Mouse (Mus musculus) forebrain, embryonic 10.5 days (tissue): ENCODE results near the gene Wapl. TPM values are rescaled to one million over a fixed set of nuclear protein-coding genes. Genes with fewer than 3 reads are reported as not detected.

Source experiments
- DNase-seq: peaks from one replicate; pipeline ENCODE4 v3.0.0-alpha.2; 2017; ENCODE audit warnings: low spot score; ENCODE audit errors: extremely low spot score
- H3K27ac ChIP-seq: fragments of 300-500 bp; sonication (generic); 2 replicates; pipeline ENCODE4 v1.5.1; 2016; ENCODE audit warnings: mild to moderate bottlenecking
- H3K27me3 ChIP-seq: fragments of 300-500 bp; sonication (generic); 2 replicates; pipeline ENCODE4 v1.6.1; 2016; ENCODE audit warnings: mild to moderate bottlenecking; ENCODE audit not compliant: poor library complexity, severe bottlenecking
- H3K36me3 ChIP-seq: fragments of 300-500 bp; sonication (generic); replicated peaks from 2 replicates; pipeline ENCODE4 v1.6.1; 2016; ENCODE audit warnings: mild to moderate bottlenecking, moderate library complexity
- H3K4me1 ChIP-seq: fragments of 300-500 bp; sonication (generic); 2 replicates; pipeline ENCODE4 v1.6.1; 2016
- H3K4me3 ChIP-seq: fragments of 300-500 bp; sonication (generic); 2 replicates; pipeline ENCODE4 v1.5.1; 2016; ENCODE audit warnings: mild to moderate bottlenecking, moderate library complexity
- H3K9me3 ChIP-seq: fragments of 300-500 bp; sonication (generic); 2 replicates; pipeline ENCODE4 v1.6.1; 2016; ENCODE audit warnings: mild to moderate bottlenecking, moderate library complexity
- WGBS: fragments of 180-500 bp; shearing (Covaris S2); methylation state at CpG from one replicate; pipeline ENCODE4 v1.1.7; 2016; 5-methylcytosine and 5-hydroxymethylcytosine counted together
- polyA plus RNA-seq: library from polyadenylated mRNA; unstranded; fragments of >200 nt; fragmentation: Nextera tagmentation; extraction: Ambion mirVana; gene quantifications from 2 replicates; pipeline ENCODE4 v1.2.1, GENCODE M21; 2016

Wapl gene
- polyA plus RNA-seq, 1 experiment from 2014 or later, result 25.7 TPM

DNA sequence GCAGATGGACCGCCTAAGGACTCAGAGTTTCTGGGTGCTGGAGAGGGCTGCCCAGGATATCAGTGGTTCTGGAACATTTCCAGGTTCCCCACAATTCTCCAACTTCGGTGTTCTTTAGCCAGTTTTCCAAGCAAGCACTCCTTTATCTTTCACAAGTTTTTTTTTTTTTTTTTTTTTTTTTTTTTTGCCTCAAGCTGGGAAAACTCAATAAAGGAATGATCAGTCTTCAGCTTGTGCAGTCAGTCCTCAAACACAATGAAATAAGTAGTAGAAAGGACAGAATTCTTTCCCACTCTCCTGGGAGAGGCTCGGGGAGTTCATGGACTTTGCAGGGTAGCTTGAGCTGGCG lies 11.3 kb upstream of the Wapl start:
- DNase-seq, result no peak
- Histone ChIP-seq H3K9me3 (no peaks in the 10 kb centered on the region; the same call in 1 of the 2 replicates), H3K4me3 (peak overlapping the region; percentile 62), H3K4me1 (peaks cover 16% of the 10 kb centered on the region), H3K27ac (peak overlapping the region; percentile 69), H3K27me3 (peaks cover 61% of the 10 kb centered on the region), H3K36me3 (no peaks in the 10 kb centered on the region)
- WGBS, result 19% methylated on average over 4 of the region's 4 CpGs

GRCm38 (mm10) chr14:34663381-34663780 lies 10.3 kb upstream of the Wapl start:
- no peak overlapping the region for H3K4me3 ChIP-seq
- no peak overlapping the region for H3K27ac ChIP-seq
- WGBS, result 79% methylated on average over 1 of the region's 1 CpGs
- DNase-seq, result no peak
- H3K36me3 ChIP-seq, result no peaks in the 10 kb centered on the region
- peaks cover 61% of the 10 kb centered on the region for H3K27me3 ChIP-seq
- no peaks in the 10 kb centered on the region; the same call in 1 of the 2 replicates for H3K9me3 ChIP-seq
- H3K4me1 ChIP-seq, result peaks cover 16% of the 10 kb centered on the region

DNA sequence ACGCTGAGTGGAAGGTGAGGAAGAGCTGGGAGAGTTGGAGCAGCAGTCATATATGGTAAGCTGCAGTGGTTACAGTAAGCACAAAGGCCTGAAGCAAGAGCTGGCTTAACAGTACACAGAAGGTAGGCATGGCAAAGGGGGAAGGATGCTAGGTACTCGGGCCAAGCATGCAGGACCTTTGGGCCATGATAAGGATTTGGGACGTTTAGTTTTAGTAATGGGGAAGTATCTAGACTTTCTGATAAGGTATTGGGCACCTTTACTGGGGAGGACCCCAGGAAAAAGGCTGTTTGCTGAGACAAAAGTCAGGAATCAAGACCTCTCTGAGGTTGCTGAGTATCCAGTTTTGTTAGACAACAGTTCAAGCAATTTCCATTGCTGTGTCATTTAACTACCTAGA lies 4.6 kb upstream of the Wapl start:
- 77% methylated on average over 3 of the region's 3 CpGs for WGBS
- Histone ChIP-seq H3K27ac (no peak overlapping the region), H3K4me3 (no peak overlapping the region), H3K9me3 (no peaks in the 10 kb centered on the region), H3K36me3 (no peaks in the 10 kb centered on the region), H3K4me1 (peaks cover 13% of the 10 kb centered on the region), H3K27me3 (peaks cover 5% of the 10 kb centered on the region)
- DNase-seq, result no peak

GRCm38 (mm10) chr14:34670256-34670655 lies 3.5 kb upstream of the Wapl start:
- Histone ChIP-seq H3K4me1 (peaks cover 21% of the 10 kb centered on the region), H3K27ac (no peak overlapping the region), H3K27me3 (no peaks in the 10 kb centered on the region), H3K36me3 (no peaks in the 10 kb centered on the region), H3K4me3 (no peak overlapping the region), H3K9me3 (no peaks in the 10 kb centered on the region)
- DNase-seq, result no peak
- WGBS, result 52% methylated on average over 2 of the region's 2 CpGs

GRCm38 (mm10) chr14:34674229-34674791 lies 582 bp downstream of the Wapl start:
- peaks cover 24% of the 10 kb centered on the region for H3K36me3 ChIP-seq
- peak overlapping the region; percentile 98 for H3K27ac ChIP-seq
- WGBS, result under 1% methylated on average over 52 of the region's 52 CpGs

GRCm38 (mm10) chr14:34674932-34675331 lies 1.2 kb downstream of the Wapl start:
- WGBS, result 43% methylated on average over 9 of the region's 9 CpGs
- H3K36me3 ChIP-seq, result peaks cover 27% of the 10 kb centered on the region
- no peaks in the 10 kb centered on the region for H3K9me3 ChIP-seq
- H3K27me3 ChIP-seq, result no peaks in the 10 kb centered on the region
- H3K4me3 ChIP-seq, result peak overlapping the region; percentile 98
- H3K4me1 ChIP-seq, result peaks cover 27% of the 10 kb centered on the region
- peak overlapping the region; percentile 98 for H3K27ac ChIP-seq
- DNase-seq, result no peak

More at GRCm38 (mm10) chr14:34674229-34674791, 582 bp downstream of the Wapl start:
- Histone ChIP-seq H3K27me3 (no peaks in the 10 kb centered on the region), H3K4me1 (peaks cover 27% of the 10 kb centered on the region), H3K9me3 (no peaks in the 10 kb centered on the region), H3K4me3 (peak overlapping the region; percentile 98)
- DNase-seq, result peak; percentile 40

GRCm38 (mm10) chr14:34675347-34675865 lies 1.7 kb downstream of the Wapl start:
- Histone ChIP-seq H3K4me3 (peak overlapping the region; percentile 98), H3K36me3 (peaks cover 32% of the 10 kb centered on the region), H3K27ac (no peak overlapping the region), H3K9me3 (no peaks in the 10 kb centered on the region), H3K4me1 (peaks cover 27% of the 10 kb centered on the region), H3K27me3 (no peaks in the 10 kb centered on the region)
- no peak for DNase-seq
- WGBS, result 87% methylated on average over 5 of the region's 5 CpGs

GRCm38 (mm10) chr14:34680815-34681214 lies 7.1 kb downstream of the Wapl start:
- no peak for DNase-seq
- Histone ChIP-seq H3K9me3 (no peaks in the 10 kb centered on the region), H3K27ac (no peak overlapping the region), H3K36me3 (peaks cover 78% of the 10 kb centered on the region), H3K27me3 (no peaks in the 10 kb centered on the region), H3K4me1 (0 out of 2 replicates have a peak, but pooled peaks cover 2% of the 10 kb centered on the region), H3K4me3 (no peak overlapping the region)
- WGBS, result 88% methylated on average over 2 of the region's 2 CpGs

DNA sequence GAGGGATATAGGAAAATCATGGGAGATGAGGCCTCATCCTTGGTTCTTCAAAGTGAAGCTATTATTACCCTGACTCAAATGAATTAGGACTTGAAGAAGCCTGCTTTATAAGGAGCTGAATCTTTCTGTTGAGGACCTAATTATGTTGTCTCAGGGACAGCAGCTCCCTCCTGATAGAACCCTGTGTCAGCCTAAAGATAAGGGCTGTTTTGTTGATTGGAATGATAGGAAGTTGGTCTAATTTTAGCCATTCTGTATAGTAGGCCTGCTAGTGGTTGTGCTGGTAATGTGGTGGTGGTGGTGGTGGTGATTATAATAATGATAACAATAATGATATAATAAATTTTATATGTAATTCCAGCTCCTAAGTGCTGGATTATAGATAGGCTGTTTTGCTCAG lies 11.3 kb downstream of the Wapl start:
- Histone ChIP-seq H3K4me3 (no peak overlapping the region), H3K4me1 (no peaks in the 10 kb centered on the region), H3K9me3 (no peaks in the 10 kb centered on the region), H3K27ac (no peak overlapping the region), H3K27me3 (no peaks in the 10 kb centered on the region), H3K36me3 (peaks cover 81% of the 10 kb centered on the region)
- no peak for DNase-seq

GRCm38 (mm10) chr14:34693970-34694369 lies 20.2 kb downstream of the Wapl start:
- 94% methylated on average over 4 of the region's 4 CpGs for whole genome bisulfite sequencing
- Histone ChIP-seq H3K27ac (no peak overlapping the region), H3K36me3 (peaks cover 74% of the 10 kb centered on the region), H3K27me3 (no peaks in the 10 kb centered on the region), H3K4me1 (no peaks in the 10 kb centered on the region), H3K9me3 (no peaks in the 10 kb centered on the region), H3K4me3 (no peak overlapping the region)
- DNase-seq, result no peak

DNA sequence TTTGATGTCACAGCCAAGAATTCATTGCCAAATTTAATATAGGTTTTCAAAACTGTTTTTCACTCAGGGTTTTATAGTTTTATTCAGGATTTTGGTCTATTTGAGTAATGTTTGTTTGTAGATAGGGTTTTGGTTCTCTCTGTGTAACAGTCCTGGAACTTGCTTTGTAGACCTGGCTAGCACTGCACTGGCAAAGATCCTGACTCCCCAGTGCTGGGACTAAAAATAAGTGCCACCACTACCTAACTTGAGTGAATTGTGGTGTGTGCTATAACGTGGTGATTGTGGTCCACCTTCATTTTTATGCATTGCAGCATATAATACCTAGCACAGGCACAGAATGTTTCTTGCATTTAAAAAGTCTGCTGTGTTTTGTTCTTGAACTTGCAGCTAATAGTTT lies 23.6 kb downstream of the Wapl start:
- 86% methylated on average over 1 of the region's 1 CpGs for WGBS
- Histone ChIP-seq H3K4me3 (no peak overlapping the region), H3K9me3 (no peaks in the 10 kb centered on the region), H3K4me1 (no peaks in the 10 kb centered on the region), H3K36me3 (peaks cover 71% of the 10 kb centered on the region), H3K27me3 (no peaks in the 10 kb centered on the region), H3K27ac (no peak overlapping the region)
- no peak for DNase-seq

DNA sequence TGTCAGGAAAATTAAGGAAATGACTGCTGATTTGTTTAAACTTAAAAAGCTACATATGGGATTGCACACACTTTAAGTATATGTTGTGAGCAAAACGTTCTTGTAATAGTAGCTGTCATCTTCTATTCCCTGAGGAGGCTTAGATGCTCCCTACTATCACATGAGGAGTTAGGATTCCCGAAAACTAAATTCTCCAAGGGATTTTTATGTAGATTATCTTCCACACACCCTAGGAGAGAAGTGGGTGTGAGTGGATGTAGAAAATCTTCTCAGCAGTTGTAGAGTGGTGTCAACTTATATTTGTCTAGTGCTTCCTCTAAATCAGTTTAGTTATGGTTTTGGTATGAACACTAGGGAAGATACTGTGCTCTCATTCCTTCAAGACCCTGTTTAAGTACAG lies 36.5 kb downstream of the Wapl start:
- H3K36me3 ChIP-seq, result peaks cover 48% of the 10 kb centered on the region
- no peak overlapping the region for H3K4me3 ChIP-seq
- no peak overlapping the region for H3K27ac ChIP-seq
- no peaks in the 10 kb centered on the region for H3K4me1 ChIP-seq
- WGBS, result 92% methylated on average over 2 of the region's 2 CpGs
- DNase-seq, result no peak
- no peaks in the 10 kb centered on the region for H3K9me3 ChIP-seq
- no peaks in the 10 kb centered on the region for H3K27me3 ChIP-seq

DNA sequence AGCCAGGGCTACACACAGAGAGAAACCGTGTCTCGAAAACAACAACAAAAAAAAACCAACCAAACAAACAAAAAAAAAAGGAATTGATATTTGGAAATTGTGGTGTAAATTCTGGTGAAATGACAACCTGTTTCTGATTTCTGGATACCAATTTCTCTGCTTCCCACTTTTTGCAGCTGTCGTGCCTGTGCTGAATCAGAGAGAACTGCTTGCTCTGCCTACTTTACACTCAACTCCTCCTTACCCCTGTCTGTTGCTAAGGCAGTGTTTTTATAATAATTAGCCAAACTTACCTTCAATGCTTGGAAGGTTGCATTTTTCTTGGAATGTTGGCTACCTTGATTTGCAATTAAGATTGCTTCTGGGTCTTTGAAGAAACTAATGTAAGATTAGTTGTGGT lies 38.3 kb downstream of the Wapl start:
- DNase-seq, result no peak
- WGBS, result 96% methylated on average over 3 of the region's 3 CpGs
- Histone ChIP-seq H3K4me1 (no peaks in the 10 kb centered on the region), H3K4me3 (no peak overlapping the region), H3K9me3 (no peaks in the 10 kb centered on the region), H3K27me3 (no peaks in the 10 kb centered on the region), H3K36me3 (peaks cover 60% of the 10 kb centered on the region), H3K27ac (no peak overlapping the region)

GRCm38 (mm10) chr14:34712857-34713256 lies 39.1 kb downstream of the Wapl start:
- H3K4me1 ChIP-seq, result no peaks in the 10 kb centered on the region
- H3K9me3 ChIP-seq, result no peaks in the 10 kb centered on the region
- H3K27me3 ChIP-seq, result no peaks in the 10 kb centered on the region
- no peak overlapping the region for H3K27ac ChIP-seq
- peaks cover 65% of the 10 kb centered on the region for H3K36me3 ChIP-seq
- no peak for DNase-seq
- WGBS, result 93% methylated on average over 3 of the region's 3 CpGs
- H3K4me3 ChIP-seq, result no peak overlapping the region
